10 mouse cellular contexts compared by ENCODE assay signal in genomic region chr10:111183634-111184270, GRCm38 (mm10). TPM values are rescaled to one million over a fixed set of nuclear protein-coding genes. Genes with fewer than 3 reads are reported as not detected.
DNase-seq lines count a peak whose midpoint lies in the region; ATAC-seq lines count a peak whose summit lies in the region.
"Had no signal": no experiment of that assay in that cellular context is flagged by ENCODE, and none has a peak within 500 bp of the region (broad histone marks: within the 10 kb centered on the region; RNA-seq: fewer than 3 reads in every experiment).

No protein-coding gene starts in this region.

- H3K4me2 ChIP-seq in forebrain, embryonic 13.5 days = no peak overlapping the region
- peak overlapping the region; percentile 57 for H3K4me2 ChIP-seq in heart, embryonic 13.5 days
- H3K4me2 ChIP-seq: liver, embryonic 13.5 days had no signal

- no peak for DNase-seq in forebrain, embryonic 10.5 days (ENCODE audit: extremely low spot score, low spot score)
- peak; percentile 57 to 70 for DNase-seq in kidney, postnatal 25 days
- no peak for DNase-seq in kidney, adult 18-20 months
- peak; percentile 49 for DNase-seq in adipocyte (ENCODE audit: low spot score)
- no peak for DNase-seq in thymus, postnatal 25 days
- DNase-seq in urinary bladder, adult 2 months (ENCODE audit: low spot score) = no peak
- DNase-seq: liver, embryonic 13.5 days had no signal

- no peak overlapping the region for H3K27ac ChIP-seq in forebrain, embryonic 13.5 days
- H3K27ac ChIP-seq in forebrain, embryonic 10.5 days = no peak overlapping the region
- peak overlapping the region; percentile 91 for H3K27ac ChIP-seq in heart, embryonic 13.5 days (replicated peaks)
- H3K27ac ChIP-seq: hindbrain, embryonic 10.5 days; liver, embryonic 13.5 days had no signal

- no peaks in the 10 kb centered on the region for H3K27me3 ChIP-seq in forebrain, embryonic 13.5 days
- H3K27me3 ChIP-seq in forebrain, embryonic 10.5 days (ENCODE audit: poor library complexity, severe bottlenecking) = no peaks in the 10 kb centered on the region
- no peaks in the 10 kb centered on the region for H3K27me3 ChIP-seq in heart, embryonic 13.5 days (replicated peaks)
- H3K27me3 ChIP-seq: liver, embryonic 13.5 days had no signal

- H3K9me3 ChIP-seq in forebrain, embryonic 13.5 days (replicated peaks) = no peaks in the 10 kb centered on the region
- no peaks in the 10 kb centered on the region for H3K9me3 ChIP-seq in forebrain, embryonic 10.5 days
- H3K9me3 ChIP-seq in heart, embryonic 13.5 days = no peaks in the 10 kb centered on the region
- H3K9me3 ChIP-seq: hindbrain, embryonic 10.5 days; liver, embryonic 13.5 days had no signal

- no peak overlapping the region for H3K4me3 ChIP-seq in forebrain, embryonic 13.5 days
- no peak overlapping the region for H3K4me3 ChIP-seq in forebrain, embryonic 10.5 days
- H3K4me3 ChIP-seq in heart, embryonic 13.5 days = peak overlapping the region; percentile 20; the same call in 1 of the 2 replicates
- H3K4me3 ChIP-seq: hindbrain, embryonic 10.5 days; liver, embryonic 13.5 days had no signal

- WGBS in forebrain, embryonic 13.5 days = 72% methylated on average over 7 of the region's 7 CpGs
- 89% methylated on average over 7 of the region's 7 CpGs for WGBS in forebrain, embryonic 10.5 days
- 38% methylated on average over 7 of the region's 7 CpGs for WGBS in heart, embryonic 13.5 days

- H3K9ac ChIP-seq in forebrain, embryonic 13.5 days = no peak overlapping the region
- H3K9ac ChIP-seq in heart, embryonic 13.5 days = peak overlapping the region; percentile 38
- H3K9ac ChIP-seq: liver, embryonic 13.5 days had no signal

- H3K4me1 ChIP-seq in forebrain, embryonic 13.5 days = peaks cover 14% of the 10 kb centered on the region
- H3K4me1 ChIP-seq in forebrain, embryonic 10.5 days = peaks cover 26% of the 10 kb centered on the region
- peaks cover 83% of the 10 kb centered on the region for H3K4me1 ChIP-seq in heart, embryonic 13.5 days

- no peaks in the 10 kb centered on the region for H3K36me3 ChIP-seq in forebrain, embryonic 13.5 days (ENCODE audit: poor library complexity, severe bottlenecking)
- no peaks in the 10 kb centered on the region for H3K36me3 ChIP-seq in forebrain, embryonic 10.5 days (replicated peaks)
- no peaks in the 10 kb centered on the region for H3K36me3 ChIP-seq in heart, embryonic 13.5 days
- H3K36me3 ChIP-seq: hindbrain, embryonic 10.5 days; liver, embryonic 13.5 days had no signal

- peak; percentile 17; the same call in 1 of the 2 replicates for ATAC-seq in forebrain, embryonic 13.5 days
- ATAC-seq in heart, embryonic 13.5 days (ENCODE audit: extremely low read depth, insufficient number of reproducible peaks, low FRiP score, low TSS enrichment) = 0 out of 2 replicates have a peak, but pooled peaks have one; percentile 27

RNA-seq across cellular contexts. Expression of gene Osbpl8, which starts 19.2 kb away (rescaled TPM):
- polyA plus RNA-seq in forebrain, embryonic 13.5 days (2015; fragmentation: Nextera tagmentation; extraction: Ambion mirVana) = 17.0 and 17.3 TPM in 2 replicates
- polyA plus RNA-seq in forebrain, embryonic 10.5 days (2016; fragmentation: Nextera tagmentation; extraction: Ambion mirVana) = 7.3 and 8.2 TPM in 2 replicates
- 22.5 and 26.4 TPM in 2 replicates for polyA plus RNA-seq in heart, embryonic 13.5 days (2015; fragmentation: Nextera tagmentation; extraction: Ambion mirVana)
- 10.7 and 11.3 TPM in 2 replicates for polyA plus RNA-seq in urinary bladder, adult 2 months (2012; rRNA removed)

Comparison
In these comparisons a context has a peak if more than half of its experiments do, and no peak if none do; other contexts are left out.
1. DNase-seq: peak in kidney, postnatal 25 days (2 of 2) and adipocyte (single experiment); none in forebrain, embryonic 10.5 days (single experiment), kidney, adult 18-20 months (single experiment), thymus, postnatal 25 days (single experiment) and urinary bladder, adult 2 months (single experiment).